Mouse (Mus musculus) heart, adult 2 months (tissue): ENCODE data around the gene 4930544D05Rik. TPM values are rescaled to one million over a fixed set of nuclear protein-coding genes. Genes with fewer than 3 reads are reported as not detected.

Experiments
- DNase-seq, 2 experiments: peaks; one replicate each; pipeline ENCODE4 v3.0.0; 2021
- H3K27ac ChIP-seq: fragments of 200-600 bp; 2 replicates; pipeline ENCODE4 v1.8.1; 2022
- H3K27me3 ChIP-seq: fragments of 200-500 bp; 2 replicates; pipeline ENCODE4 v1.6.1; 2012; ENCODE audit warnings: mild to moderate bottlenecking, low read length, inconsistent platforms, mixed read lengths; ENCODE audit not compliant: control insufficient read depth, insufficient read depth
- H3K36me3 ChIP-seq: fragments of 200-500 bp; 2 replicates; pipeline ENCODE4 v1.6.1; 2012; ENCODE audit warnings: low read length, inconsistent platforms; ENCODE audit not compliant: control insufficient read depth, insufficient read depth
- H3K4me1 ChIP-seq: fragments of 200-500 bp; 2 replicates; pipeline ENCODE4 v1.6.1; 2011; ENCODE audit warnings: low read length; ENCODE audit not compliant: control insufficient read depth, insufficient read depth
- H3K4me3 ChIP-seq: fragments of 200-600 bp; 2 replicates; pipeline ENCODE4 v1.8.1; 2022
- H3K79me2 ChIP-seq: fragments of 200-500 bp; replicated peaks from 2 replicates; pipeline ENCODE4 v1.6.1; 2012; ENCODE audit warnings: mild to moderate bottlenecking, inconsistent platforms, low read length, moderate library complexity, mixed read lengths; ENCODE audit not compliant: control insufficient read depth, insufficient read depth
- H3K9ac ChIP-seq: fragments of 200-500 bp; 2 replicates; pipeline ENCODE4 v1.6.1; 2012; ENCODE audit warnings: low read depth, mild to moderate bottlenecking, control low read depth, inconsistent platforms, low read length, mixed read lengths
- CTCF ChIP-seq: fragments of 200-600 bp; IDR thresholded peaks from 2 replicates; pipeline ENCODE4 v1.8.1; 2022; ENCODE audit warnings: antibody characterized with exemption, mild to moderate bottlenecking, moderate library complexity
- EP300 ChIP-seq: fragments of 200-500 bp; IDR thresholded peaks from 2 replicates; pipeline ENCODE4 v1.6.1; 2011; ENCODE audit warnings: low read depth, low read length, control low read depth; ENCODE audit not compliant: insufficient read depth
- POLR2A ChIP-seq: fragments of 200-500 bp; IDR thresholded peaks from 2 replicates; pipeline ENCODE4 v1.6.1; 2011; ENCODE audit warnings: mild to moderate bottlenecking, low read depth, low read length, control low read depth; ENCODE audit not compliant: insufficient read depth
- WGBS: fragments of 180-500 bp; shearing (Covaris S2); methylation state at CpG from one replicate; pipeline ENCODE4 v1.1.7; 2018; 5-methylcytosine and 5-hydroxymethylcytosine counted together
- intact Hi-C: fragments of 180-260 bp; cut with DNase I; formaldehyde crosslinking; loops from one replicate; pipeline ENCODE4 v1.15.1; 2025
- polyA plus RNA-seq: library from polyadenylated mRNA; depleted of rRNA; stranded (reverse); fragments of >200 nt; gene quantifications from 2 replicates; pipeline ENCODE4 v1.2.3, GENCODE M21; 2012
- total RNA-seq, 2 experiments: library from RNA; stranded (reverse); gene quantifications; 2 replicates each; pipeline ENCODE4 v1.2.3; 2021

Gene 4930544D05Rik
- total and polyA plus RNA-seq, 3 experiments, result 0.31 TPM; not detected in 2

DNA sequence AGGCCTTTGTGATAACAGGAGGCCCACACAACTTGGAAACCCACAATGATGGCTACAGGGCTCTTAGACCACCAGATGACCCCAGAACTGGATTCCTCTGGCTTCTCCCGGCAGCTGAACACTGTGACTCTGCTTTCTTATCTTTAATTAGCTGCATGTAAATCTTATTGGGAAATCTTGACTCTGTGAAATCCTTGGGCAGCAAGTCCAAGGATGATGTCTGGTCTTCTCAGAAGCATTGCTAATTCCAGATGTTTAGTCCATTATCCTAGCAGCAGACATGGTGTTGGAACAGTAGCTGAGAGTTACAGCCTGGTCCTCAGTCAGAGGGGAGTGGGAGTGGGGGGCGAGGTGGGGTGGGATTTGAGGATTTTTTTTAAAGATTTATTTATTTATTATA lies 12.8 kb downstream of the 4930544D05Rik start:
- Histone ChIP-seq H3K9ac (no peak overlapping the region), H3K27me3 (no peaks in the 10 kb centered on the region), H3K27ac (no peak overlapping the region), H3K36me3 (no peaks in the 10 kb centered on the region), H3K4me3 (no peak overlapping the region), H3K79me2 (no peaks in the 10 kb centered on the region), H3K4me1 (no peaks in the 10 kb centered on the region)
- intact Hi-C loops, result no loop called here
- TF ChIP-seq POLR2A, result no peak
- no peak for TF ChIP-seq EP300
- TF ChIP-seq CTCF, result no peak
- DNase-seq, result no peak
- 50% methylated on average over 2 of the region's 2 CpGs for WGBS

DNA sequence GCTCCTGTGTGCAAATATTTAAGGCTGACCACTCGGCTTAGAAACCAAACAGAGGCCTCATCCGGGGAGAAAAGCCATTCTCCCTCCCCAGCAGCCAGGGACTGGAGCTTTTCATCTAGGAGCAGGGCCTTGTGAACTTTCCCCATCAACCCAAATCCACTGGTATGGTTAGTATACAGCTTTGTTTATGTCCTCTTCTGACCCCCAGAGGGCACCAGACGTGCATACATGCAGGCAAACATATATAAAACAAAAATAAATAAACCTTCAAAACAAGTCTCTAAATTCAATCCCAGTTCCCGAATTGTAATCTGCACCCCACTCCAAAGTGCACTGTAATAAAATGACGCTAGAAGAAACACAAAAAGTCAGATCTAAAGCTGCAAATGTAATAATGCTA lies 13.9 kb downstream of the 4930544D05Rik start:
- peak; percentile 72 for TF ChIP-seq CTCF
- no peak for TF ChIP-seq EP300
- TF ChIP-seq POLR2A, result no peak
- Histone ChIP-seq H3K79me2 (no peaks in the 10 kb centered on the region), H3K27ac (no peak overlapping the region), H3K9ac (no peak overlapping the region), H3K36me3 (no peaks in the 10 kb centered on the region), H3K4me3 (no peak overlapping the region), H3K4me1 (no peaks in the 10 kb centered on the region), H3K27me3 (no peaks in the 10 kb centered on the region)
- intact Hi-C loops, result loop anchor here (1.0 kb wide), 1 partner anchor 126 kb away; no protein-coding TSS in a partner anchor
- WGBS, result 49% methylated on average over 5 of the region's 5 CpGs
- DNase-seq, result no peak

DNA sequence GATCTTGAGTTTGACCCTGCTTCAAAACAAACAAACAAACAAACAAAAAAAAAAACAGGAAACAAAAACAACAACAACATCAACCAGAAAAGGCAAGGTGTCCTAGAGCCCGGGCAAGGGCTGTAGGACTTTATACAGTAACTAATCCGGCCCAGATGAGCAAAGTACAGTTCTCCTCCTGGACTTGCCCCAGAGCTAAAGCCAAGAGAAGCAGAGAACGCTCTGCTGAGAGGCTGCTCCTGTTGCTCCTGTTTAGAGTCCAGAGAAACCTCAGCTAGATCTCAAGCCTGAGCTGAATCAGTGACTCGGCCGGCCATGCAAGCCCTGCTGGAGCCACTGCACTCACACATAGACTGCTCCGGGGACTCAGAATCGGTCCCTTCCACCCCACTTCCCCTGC lies 14.5 kb downstream of the 4930544D05Rik start:
- DNase-seq, result no peak
- H3K79me2 ChIP-seq, result no peaks in the 10 kb centered on the region
- H3K36me3 ChIP-seq, result no peaks in the 10 kb centered on the region
- H3K4me3 ChIP-seq, result no peak overlapping the region
- intact Hi-C loops, result no loop called here
- H3K27me3 ChIP-seq, result no peaks in the 10 kb centered on the region
- H3K4me1 ChIP-seq, result no peaks in the 10 kb centered on the region
- TF ChIP-seq CTCF (no peak), POLR2A (no peak), EP300 (no peak)
- H3K27ac ChIP-seq, result no peak overlapping the region
- no peak overlapping the region for H3K9ac ChIP-seq
- WGBS, result 67% methylated on average over 7 of the region's 7 CpGs

DNA sequence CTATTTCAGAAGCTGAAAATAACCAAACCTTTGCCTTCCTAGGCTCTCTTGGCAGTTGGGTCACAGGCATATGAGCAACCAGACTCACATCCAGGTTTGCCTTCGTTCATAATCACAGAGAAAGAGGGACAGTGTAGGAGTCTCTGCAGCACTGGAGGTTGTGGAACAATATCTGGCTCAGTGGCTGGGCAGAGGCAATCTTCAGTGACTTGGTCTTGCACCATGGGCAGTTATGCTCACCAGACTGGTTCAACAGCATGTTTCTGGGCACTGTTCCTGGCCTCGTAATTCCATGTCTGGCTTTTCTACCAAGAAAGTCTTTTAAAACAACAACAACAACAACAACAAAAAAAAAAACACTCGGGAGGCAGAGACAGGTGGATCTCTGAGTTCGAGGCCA lies 20.0 kb downstream of the 4930544D05Rik start:
- WGBS, result 78% methylated on average over 4 of the region's 4 CpGs
- H3K9ac ChIP-seq, result no peak overlapping the region
- no peak overlapping the region for H3K4me3 ChIP-seq
- DNase-seq, result no peak
- no peaks in the 10 kb centered on the region for H3K36me3 ChIP-seq
- 0 out of 2 replicates have a peak, but pooled peaks cover 2% of the 10 kb centered on the region for H3K4me1 ChIP-seq
- no peak overlapping the region for H3K27ac ChIP-seq
- H3K79me2 ChIP-seq, result no peaks in the 10 kb centered on the region
- H3K27me3 ChIP-seq, result no peaks in the 10 kb centered on the region
- intact Hi-C loops, result no loop called here
- no peak for TF ChIP-seq CTCF
- TF ChIP-seq EP300, result no peak
- TF ChIP-seq POLR2A, result no peak

DNA sequence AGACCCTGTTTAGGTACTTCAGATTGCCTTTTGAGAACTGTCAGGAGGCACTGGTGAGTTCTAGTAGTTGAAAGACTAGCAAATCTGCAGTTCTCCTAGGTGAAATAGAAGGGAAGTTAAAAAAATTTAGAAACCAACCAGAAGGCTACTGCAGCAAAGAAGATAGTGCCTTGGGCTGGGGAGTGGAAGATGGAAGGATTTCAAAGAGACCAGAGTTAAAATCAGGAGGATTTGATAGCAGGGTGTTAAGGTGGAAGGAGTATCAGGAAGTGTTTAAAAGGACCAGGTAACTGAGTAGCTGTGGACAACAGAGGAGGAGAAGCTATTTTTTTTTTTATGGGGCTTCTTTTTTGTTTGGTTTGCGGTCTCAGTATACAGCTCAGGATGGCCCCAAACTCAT lies 22.1 kb downstream of the 4930544D05Rik start:
- Histone ChIP-seq H3K79me2 (no peaks in the 10 kb centered on the region), H3K4me1 (peaks cover 2% of the 10 kb centered on the region; the same call in 1 of the 2 replicates), H3K9ac (no peak overlapping the region), H3K27ac (no peak overlapping the region), H3K4me3 (no peak overlapping the region), H3K36me3 (no peaks in the 10 kb centered on the region), H3K27me3 (no peaks in the 10 kb centered on the region)
- no peak for DNase-seq
- no peak for TF ChIP-seq POLR2A
- TF ChIP-seq EP300, result no peak
- TF ChIP-seq CTCF, result no peak
- intact Hi-C loops, result no loop called here
- WGBS, result 95% methylated on average over 1 of the region's 1 CpGs

DNA sequence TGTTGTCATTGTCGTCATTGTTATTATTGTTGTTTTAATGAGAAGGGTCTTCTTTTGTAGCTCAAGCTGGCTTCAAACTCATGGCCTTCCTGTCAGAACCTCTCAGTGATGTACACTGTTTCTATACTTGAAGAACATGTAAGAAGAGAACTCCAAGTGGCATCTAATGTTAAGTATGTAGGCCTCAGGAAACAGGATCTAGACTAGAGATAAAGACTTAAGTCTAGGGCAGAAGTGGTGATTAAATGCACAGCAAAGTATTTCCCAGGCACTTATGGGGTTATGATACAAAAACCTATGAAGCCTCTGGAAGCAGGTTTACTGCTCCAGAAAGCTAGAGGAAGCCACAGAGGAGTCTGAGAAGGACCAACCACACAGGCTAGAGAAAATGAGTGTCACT lies 22.6 kb downstream of the 4930544D05Rik start:
- intact Hi-C loops, result no loop called here

More for the DNA sequence above, 22.6 kb downstream of the 4930544D05Rik start:
- Histone ChIP-seq H3K27me3 (no peaks in the 10 kb centered on the region), H3K79me2 (no peaks in the 10 kb centered on the region), H3K4me1 (peaks cover 2% of the 10 kb centered on the region; the same call in 1 of the 2 replicates), H3K9ac (no peak overlapping the region), H3K27ac (no peak overlapping the region), H3K36me3 (no peaks in the 10 kb centered on the region), H3K4me3 (no peak overlapping the region)
- no peak for DNase-seq
- TF ChIP-seq EP300, result no peak
- no peak for TF ChIP-seq POLR2A
- TF ChIP-seq CTCF, result no peak
- WGBS, result 74% methylated on average over 1 of the region's 1 CpGs
